Mouse (Mus musculus) forebrain, embryonic 13.5 days (tissue): Measurements from ENCODE around the gene Gm16503. TPM values are rescaled to one million over a fixed set of nuclear protein-coding genes. Genes with fewer than 3 reads are reported as not detected.
"Not testable (repeated sequence)": the region's sequence is repeated elsewhere in the genome, so short reads cannot be mapped to it uniquely, and the experiment has no call there.

Experiments
- ATAC-seq: fragments of 200-750 bp; cut with Nextera tagmentation; 2 replicates; pipeline ENCODE4 v1.8.0; 2017
- H3K27ac ChIP-seq: fragments of 300-500 bp; sonication (generic); 2 replicates; pipeline ENCODE4 v1.5.1; 2015; ENCODE audit warnings: inconsistent platforms, mild to moderate bottlenecking, moderate library complexity
- H3K27me3 ChIP-seq: fragments of 300-500 bp; sonication (generic); 2 replicates; pipeline ENCODE4 v1.6.1; 2015; ENCODE audit warnings: mild to moderate bottlenecking, inconsistent platforms
- H3K36me3 ChIP-seq: fragments of 300-500 bp; sonication (generic); 2 replicates; pipeline ENCODE4 v1.6.1; 2015; ENCODE audit warnings: mild to moderate bottlenecking, inconsistent platforms; ENCODE audit not compliant: poor library complexity, severe bottlenecking
- H3K4me1 ChIP-seq: fragments of 300-500 bp; sonication (generic); 2 replicates; pipeline ENCODE4 v1.6.1; 2015; ENCODE audit warnings: inconsistent platforms
- H3K4me2 ChIP-seq: fragments of 300-500 bp; sonication (generic); 2 replicates; pipeline ENCODE4 v1.6.1; 2015; ENCODE audit warnings: inconsistent platforms, mild to moderate bottlenecking, moderate library complexity
- H3K4me3 ChIP-seq: fragments of 300-500 bp; sonication (generic); 2 replicates; pipeline ENCODE4 v1.5.1; 2015; ENCODE audit warnings: mild to moderate bottlenecking, inconsistent platforms
- H3K9ac ChIP-seq: fragments of 300-500 bp; sonication (generic); 2 replicates; pipeline ENCODE4 v1.6.1; 2015; ENCODE audit warnings: mild to moderate bottlenecking, inconsistent platforms
- H3K9me3 ChIP-seq: fragments of 300-500 bp; sonication (generic); replicated peaks from 2 replicates; pipeline ENCODE4 v1.6.1; 2016; ENCODE audit warnings: inconsistent platforms
- WGBS: fragments of 180-500 bp; shearing (Covaris S2); methylation state at CpG from one replicate; pipeline ENCODE4 v1.1.7; 2015; 5-methylcytosine and 5-hydroxymethylcytosine counted together
- polyA plus RNA-seq: library from polyadenylated mRNA; unstranded; fragments of >200 nt; fragmentation: Nextera tagmentation; extraction: Ambion mirVana; gene quantifications from 2 replicates; pipeline ENCODE4 v1.2.1, GENCODE M21; 2015

Gene Gm16503
- polyA plus RNA-seq, result 0.39 and 0.44 TPM in 2 replicates

GRCm38 (mm10) chr4:147539918-147540317 is at the start of gene Gm16503:
Gene Gm16503 (plus strand): TSS chr4:147540218.
- peaks cover 54% of the 10 kb centered on the region for H3K9me3 ChIP-seq
- not testable (repeated sequence) for H3K27me3 ChIP-seq, H3K4me3 ChIP-seq, H3K4me1 ChIP-seq, H3K27ac ChIP-seq, H3K4me2 ChIP-seq, ATAC-seq, H3K36me3 ChIP-seq, H3K9ac ChIP-seq
- WGBS, result 84% methylated on average over 3 of the region's 3 CpGs

GRCm38 (mm10) chr4:147492117-147492516 is 47.9 kb upstream of the Gm16503 start, which contains the start of gene Zfp982:
Gene Zfp982 (plus strand): TSS chr4:147492417.
- H3K4me1 ChIP-seq, H3K9ac ChIP-seq, H3K4me2 ChIP-seq, H3K4me3 ChIP-seq, H3K36me3 ChIP-seq, H3K27ac ChIP-seq, ATAC-seq, H3K27me3 ChIP-seq: not testable (repeated sequence)
- 90% methylated on average over 7 of the region's 7 CpGs for WGBS
- H3K9me3 ChIP-seq, result peaks cover 56% of the 10 kb centered on the region

DNA sequence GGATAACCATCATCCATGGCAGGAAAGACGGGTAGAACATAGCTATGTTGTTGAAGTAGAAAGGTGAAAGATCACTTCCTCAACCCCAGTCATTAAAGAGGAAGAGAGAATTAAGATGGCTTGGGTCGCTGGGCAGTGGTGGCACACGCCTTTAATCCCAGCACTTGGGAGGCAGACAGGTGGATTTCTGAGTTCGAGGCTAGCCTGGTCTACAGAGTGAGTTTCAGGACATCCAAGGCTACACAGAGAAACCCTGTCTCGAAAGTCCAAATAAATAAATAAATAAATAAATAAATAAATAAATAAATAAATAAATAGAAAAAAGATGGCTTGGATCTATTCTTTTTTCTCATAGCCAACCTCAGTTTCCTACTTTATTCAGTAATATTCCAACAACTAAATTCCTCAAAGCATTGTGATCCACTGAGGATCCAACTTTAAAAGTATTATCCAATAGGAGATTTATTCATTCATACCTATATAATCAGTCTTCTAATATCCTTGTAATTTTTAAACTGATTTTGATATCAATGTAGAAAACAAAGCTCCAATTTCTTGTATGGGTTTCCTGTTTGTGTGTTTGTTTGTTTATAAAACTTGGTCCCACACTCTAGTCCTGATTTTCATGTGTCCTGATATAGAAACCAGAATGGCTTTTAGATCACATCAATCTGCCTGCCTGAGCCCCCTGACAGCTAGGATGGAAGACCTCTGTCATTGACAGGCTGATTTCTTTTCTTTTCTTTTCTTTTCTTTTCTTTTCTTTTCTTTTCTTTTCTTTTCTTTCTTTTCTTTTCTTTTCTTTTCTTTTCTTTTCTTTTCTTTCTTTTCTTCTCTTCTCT is 41.0 kb upstream of the Gm16503 start:
- not testable (repeated sequence) for H3K4me1 ChIP-seq, H3K4me3 ChIP-seq, H3K36me3 ChIP-seq, H3K9ac ChIP-seq, H3K27me3 ChIP-seq, ATAC-seq, H3K4me2 ChIP-seq, H3K27ac ChIP-seq
- WGBS, result 84% methylated on average over 5 of the region's 5 CpGs
- H3K9me3 ChIP-seq, result peaks cover 24% of the 10 kb centered on the region

- Histone ChIP-seq H3K9ac (no peak overlapping the region), H3K4me3 (no peak overlapping the region), H3K27me3 (no peaks in the 10 kb centered on the region), H3K4me2 (no peak overlapping the region), H3K4me1 (no peaks in the 10 kb centered on the region), H3K27ac (no peak overlapping the region), H3K9me3 (peaks cover 20% of the 10 kb centered on the region), H3K36me3 (peaks cover 4% of the 10 kb centered on the region; the same call in 1 of the 2 replicates)
- ATAC-seq, result no peak
- WGBS, result 86% methylated on average over 2 of the region's 2 CpGs
These were observed 30.8 kb upstream of the Gm16503 start for GRCm38 (mm10) chr4:147509174-147509573.

DNA sequence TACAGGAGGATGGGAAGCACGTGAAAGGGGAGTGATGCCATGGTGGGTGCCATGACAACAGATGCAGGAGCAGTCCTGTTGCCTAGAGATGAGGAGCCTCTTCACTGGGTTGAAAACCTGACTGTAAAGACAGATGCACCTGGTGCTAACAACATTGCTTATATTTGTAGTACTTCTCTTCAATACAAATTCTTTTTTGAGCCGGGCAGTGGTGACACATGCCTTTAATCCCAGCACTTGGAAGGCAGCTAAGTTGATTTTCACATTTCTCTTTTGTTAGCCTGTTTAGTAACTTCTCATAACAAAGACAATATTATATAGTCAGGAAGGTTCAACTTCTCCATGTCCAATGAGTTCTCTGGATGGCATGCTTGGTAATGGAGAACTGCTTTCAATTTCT is 21.0 kb upstream of the Gm16503 start:
- WGBS, result 72% methylated on average over 2 of the region's 2 CpGs
- H3K4me1 ChIP-seq, result no peaks in the 10 kb centered on the region
- no peaks in the 10 kb centered on the region for H3K27me3 ChIP-seq
- H3K27ac ChIP-seq, result no peak overlapping the region
- no peak overlapping the region for H3K9ac ChIP-seq
- ATAC-seq, result peak; percentile 30; the same call in 1 of the 2 replicates
- no peaks in the 10 kb centered on the region for H3K36me3 ChIP-seq
- peaks cover 70% of the 10 kb centered on the region for H3K9me3 ChIP-seq
- no peak overlapping the region for H3K4me2 ChIP-seq
- H3K4me3 ChIP-seq, result no peak overlapping the region

DNA sequence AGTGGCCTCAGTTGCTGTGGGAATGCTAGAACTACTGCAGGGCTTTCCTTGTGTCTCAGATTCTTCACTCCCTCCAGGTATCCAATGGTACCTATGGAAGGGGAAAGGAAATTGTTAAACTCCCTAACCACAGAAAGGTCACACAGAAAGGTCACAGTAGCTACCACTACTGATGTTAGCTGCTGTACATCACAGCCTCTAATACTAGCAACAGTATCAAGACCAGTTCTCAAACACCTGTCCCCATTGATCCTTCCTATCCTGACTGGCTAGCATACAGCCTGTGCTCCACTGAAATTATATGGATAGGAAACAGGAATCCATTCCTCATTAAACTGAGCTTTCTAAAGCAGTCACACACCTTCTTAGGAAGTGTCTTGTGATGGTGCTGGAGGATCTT is 19.9 kb upstream of the Gm16503 start:
- no peaks in the 10 kb centered on the region for H3K27me3 ChIP-seq
- no peak overlapping the region for H3K4me2 ChIP-seq
- no peaks in the 10 kb centered on the region for H3K36me3 ChIP-seq
- peak; percentile 48; the same call in 1 of the 2 replicates for ATAC-seq
- peaks cover 73% of the 10 kb centered on the region for H3K9me3 ChIP-seq
- no peak overlapping the region for H3K9ac ChIP-seq
- H3K4me3 ChIP-seq, result no peak overlapping the region
- H3K27ac ChIP-seq, result no peak overlapping the region
- H3K4me1 ChIP-seq, result no peaks in the 10 kb centered on the region

DNA sequence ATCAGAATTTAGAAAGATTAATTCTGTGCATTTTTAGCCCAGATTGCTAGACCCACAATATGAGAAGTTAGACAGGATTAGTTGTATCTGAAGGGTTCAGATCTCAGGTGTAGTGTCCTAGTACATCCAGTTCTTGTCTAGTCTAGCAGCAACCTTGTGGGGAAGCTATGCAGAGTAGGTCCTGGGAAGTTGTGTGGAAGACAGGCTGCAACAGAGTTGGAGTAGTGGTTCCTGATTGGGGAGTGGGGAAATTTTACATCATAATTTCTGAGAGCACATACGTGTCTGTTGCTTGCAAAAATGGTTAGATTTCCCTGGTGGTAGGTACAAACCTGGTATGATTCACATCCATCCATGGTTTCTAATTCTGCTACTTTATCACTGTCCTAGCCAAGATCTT is 14.9 kb upstream of the Gm16503 start:
- Histone ChIP-seq H3K27me3 (no peaks in the 10 kb centered on the region), H3K4me1 (no peaks in the 10 kb centered on the region), H3K36me3 (no peaks in the 10 kb centered on the region), H3K9ac (no peak overlapping the region), H3K9me3 (peaks cover 66% of the 10 kb centered on the region), H3K27ac (no peak overlapping the region), H3K4me2 (no peak overlapping the region), H3K4me3 (no peak overlapping the region)
- WGBS, result 87% methylated on average over 1 of the region's 1 CpGs
- ATAC-seq, result no peak

GRCm38 (mm10) chr4:147530366-147530765 is 9.7 kb upstream of the Gm16503 start:
- Histone ChIP-seq H3K4me2 (no peak overlapping the region), H3K4me3 (no peak overlapping the region), H3K4me1 (no peaks in the 10 kb centered on the region), H3K9me3 (peaks cover 44% of the 10 kb centered on the region), H3K36me3 (no peaks in the 10 kb centered on the region), H3K27ac (no peak overlapping the region), H3K27me3 (no peaks in the 10 kb centered on the region), H3K9ac (no peak overlapping the region)
- WGBS, result 94% methylated on average over 1 of the region's 1 CpGs
- ATAC-seq, result no peak

- H3K27me3 ChIP-seq, H3K4me3 ChIP-seq, H3K9ac ChIP-seq, H3K27ac ChIP-seq, H3K36me3 ChIP-seq, ATAC-seq, H3K4me1 ChIP-seq, H3K4me2 ChIP-seq: not testable (repeated sequence)
- peaks cover 47% of the 10 kb centered on the region for H3K9me3 ChIP-seq
These were observed 4.1 kb upstream of the Gm16503 start for GRCm38 (mm10) chr4:147535916-147536315.

- Histone ChIP-seq H3K4me1 (no peaks in the 10 kb centered on the region), H3K4me2 (no peak overlapping the region), H3K27me3 (no peaks in the 10 kb centered on the region), H3K9ac (no peak overlapping the region), H3K36me3 (no peaks in the 10 kb centered on the region), H3K9me3 (peaks cover 42% of the 10 kb centered on the region), H3K27ac (no peak overlapping the region), H3K4me3 (no peak overlapping the region)
- 81% methylated on average over 2 of the region's 2 CpGs for WGBS
- no peak for ATAC-seq
These were observed 2.3 kb upstream of the Gm16503 start for GRCm38 (mm10) chr4:147537702-147538101.

GRCm38 (mm10) chr4:147541105-147541504 is 1.1 kb downstream of the Gm16503 start:
- Histone ChIP-seq H3K27me3 (no peaks in the 10 kb centered on the region), H3K9ac (no peak overlapping the region), H3K9me3 (peaks cover 46% of the 10 kb centered on the region), H3K27ac (no peak overlapping the region), H3K36me3 (no peaks in the 10 kb centered on the region), H3K4me3 (no peak overlapping the region), H3K4me1 (no peaks in the 10 kb centered on the region), H3K4me2 (no peak overlapping the region)
- no peak for ATAC-seq

DNA sequence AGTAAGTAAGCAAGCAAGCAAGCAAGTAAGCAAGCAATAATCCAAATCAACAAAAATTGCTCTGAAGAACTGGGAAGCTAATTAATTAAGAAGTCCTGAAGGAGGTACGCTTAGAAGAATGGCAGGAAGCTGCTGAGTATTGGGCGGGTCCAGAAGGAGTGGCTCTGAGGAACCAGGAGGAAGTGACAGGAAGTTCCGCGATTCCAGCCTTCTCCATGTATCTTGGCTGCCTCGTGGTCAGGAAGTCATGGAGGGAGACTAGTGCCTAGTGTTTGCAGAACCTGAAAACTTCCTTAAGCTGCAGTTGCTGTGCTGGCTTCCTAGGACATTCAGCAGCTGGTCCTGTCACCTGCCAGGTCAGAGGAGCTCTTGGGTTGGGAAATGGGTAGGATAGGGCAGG is 13.1 kb downstream of the Gm16503 start, which contains the start of gene Zfp985:
Gene Zfp985, plus strand, starts transcription at position 207 of the 400 bp plus-strand sequence.
- H3K4me1 ChIP-seq, H3K36me3 ChIP-seq, H3K4me3 ChIP-seq, H3K9ac ChIP-seq, H3K27me3 ChIP-seq, H3K4me2 ChIP-seq, ATAC-seq, H3K27ac ChIP-seq: not testable (repeated sequence)
- peaks cover 24% of the 10 kb centered on the region for H3K9me3 ChIP-seq
- WGBS, result 72% methylated on average over 5 of the region's 5 CpGs

DNA sequence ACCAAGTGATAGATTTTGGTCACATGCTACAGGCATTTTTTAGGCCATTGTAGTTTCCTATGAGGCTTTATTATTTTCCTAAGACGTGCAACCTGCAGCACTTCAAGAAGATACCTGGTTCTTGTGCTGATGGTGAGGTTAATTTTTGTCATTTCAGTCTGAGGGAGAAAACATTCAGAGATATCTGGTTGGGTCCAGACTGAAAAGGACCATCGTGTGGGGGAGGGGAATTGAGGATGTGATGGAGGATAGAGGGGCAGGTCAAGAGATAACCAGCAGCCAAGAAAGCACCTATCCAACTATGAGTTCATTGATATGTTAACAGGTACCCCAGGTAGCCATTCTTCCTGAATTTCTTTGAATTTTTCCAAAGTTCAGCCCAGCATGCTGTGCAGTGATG is 14.3 kb downstream of the Gm16503 start:
- not testable (repeated sequence) for H3K9ac ChIP-seq, H3K4me2 ChIP-seq, ATAC-seq, H3K27me3 ChIP-seq, H3K4me1 ChIP-seq, H3K36me3 ChIP-seq, H3K4me3 ChIP-seq, H3K27ac ChIP-seq
- peaks cover 25% of the 10 kb centered on the region for H3K9me3 ChIP-seq
- WGBS, result 78% methylated on average over 2 of the region's 2 CpGs
